8 mouse cellular contexts compared by ENCODE assay signal in genomic region chr2:122610746-122611653, GRCm38 (mm10). TPM values are rescaled to one million over a fixed set of nuclear protein-coding genes. Genes with fewer than 3 reads are reported as not detected.
DNase-seq lines count a peak whose midpoint lies in the region; ATAC-seq lines count a peak whose summit lies in the region.

Gene Gatm, minus strand, starts transcription at chr2:122611303.

- WGBS in intestine, embryonic 14.5 days: 2% methylated on average over 48 of the region's 48 CpGs

- H3K36me3 ChIP-seq in intestine, embryonic 14.5 days (ENCODE audit: control insufficient read depth, insufficient read depth, low read length): no peaks in the 10 kb centered on the region
- no peaks in the 10 kb centered on the region for H3K36me3 ChIP-seq in megakaryocyte, embryonic 14.5 days (replicated peaks; ENCODE audit: low read length)

- peak within 1 kb of the TSS; percentile 37 for H3K9ac ChIP-seq in intestine, embryonic 14.5 days (ENCODE audit: low read length)

- intact Hi-C loops in gastrocnemius, postnatal 36 days (cut with DNase I): loop anchor here (5.0 kb wide), 1 partner anchor 39 kb away; no protein-coding TSS in a partner anchor
- intact Hi-C loops in left cerebral cortex, postnatal 14 days (cut with DNase I): loop anchor here (5.0 kb wide), 2 partner anchors 39 to 234 kb away; no protein-coding TSS in a partner anchor

- DNase-seq in adrenal gland, postnatal 14 days: peak; percentile 86
- peak; percentile 75 for DNase-seq in embryo, embryonic 9.5 days (ENCODE audit: extremely low spot score)
- peak; percentile 45 to 59 for DNase-seq in gastrocnemius, postnatal 36 days
- DNase-seq in intestine, embryonic 14.5 days (ENCODE audit: low spot score): peak; percentile 81
- DNase-seq in left cerebral cortex, postnatal 14 days (ENCODE audit: low spot score in 2 of 2): peak; percentile 77 to 88
- DNase-seq in right cerebral cortex, adult 2 months (ENCODE audit: low spot score in 2 of 2): peak; percentile 66 to 79
- peak; percentile 51 to 64 for DNase-seq in urinary bladder, postnatal 4 days (ENCODE audit: low spot score in 2 of 2)

- peak; percentile 94 for ATAC-seq in intestine, embryonic 14.5 days (replicated peaks; ENCODE audit: low FRiP score, low TSS enrichment, low read depth)

- H3K9me3 ChIP-seq in intestine, embryonic 14.5 days (ENCODE audit: control insufficient read depth, low read length): no peaks in the 10 kb centered on the region
- no peaks in the 10 kb centered on the region for H3K9me3 ChIP-seq in megakaryocyte, embryonic 14.5 days

- no peaks in the 10 kb centered on the region for H3K4me1 ChIP-seq in intestine, embryonic 14.5 days (replicated peaks; ENCODE audit: control insufficient read depth, insufficient read depth, low read length)
- H3K4me1 ChIP-seq in megakaryocyte, embryonic 14.5 days: peaks cover 15% of the 10 kb centered on the region

- 0 out of 2 replicates have a peak, but pooled peaks cover 8% of the 10 kb centered on the region for H3K27me3 ChIP-seq in intestine, embryonic 14.5 days (replicated peaks; ENCODE audit: control insufficient read depth, insufficient read depth, low read length)
- H3K27me3 ChIP-seq in megakaryocyte, embryonic 14.5 days (replicated peaks): peaks cover 15% of the 10 kb centered on the region

- peak within 1 kb of the TSS; percentile 79 for H3K4me2 ChIP-seq in intestine, embryonic 14.5 days (ENCODE audit: low read length)

- H3K27ac ChIP-seq in intestine, embryonic 14.5 days (ENCODE audit: low read depth): no peak within 1 kb of the TSS

- H3K4me3 ChIP-seq in intestine, embryonic 14.5 days (ENCODE audit: low read depth, low read length): peak within 1 kb of the TSS; percentile 50
- H3K4me3 ChIP-seq in megakaryocyte, embryonic 14.5 days (replicated peaks): peak within 1 kb of the TSS; percentile 93

RNA-seq across cellular contexts. Expression of gene Gatm, which starts in this region (rescaled TPM):
- 5.2 and 5.6 TPM in 2 replicates for total RNA-seq in adrenal gland, postnatal 14 days (2021)
- 1 to 10 TPM; 5.6 to 9.1 TPM for total RNA-seq in gastrocnemius, postnatal 36 days (2021)
- polyA plus RNA-seq in intestine, embryonic 14.5 days (2014; fragmentation: Nextera tagmentation; extraction: Ambion mirVana): 12.4 and 13.2 TPM in 2 replicates
- total RNA-seq in left cerebral cortex, postnatal 14 days (2021): 10 to 100 TPM; 56.6 to 58.7 TPM
- polyA plus RNA-seq in megakaryocyte, embryonic 14.5 days (2012; ENCODE audit: insufficient read depth, low replicate concordance): 1.6 and 5.0 TPM in 2 replicates
